Mouse (Mus musculus) kidney, adult 9 months (tissue): ENCODE results near the gene Bzw1.

Source experiments
- DNase-seq: peaks from one replicate; pipeline ENCODE4 v3.0.0; 2022

Gene Bzw1

DNA sequence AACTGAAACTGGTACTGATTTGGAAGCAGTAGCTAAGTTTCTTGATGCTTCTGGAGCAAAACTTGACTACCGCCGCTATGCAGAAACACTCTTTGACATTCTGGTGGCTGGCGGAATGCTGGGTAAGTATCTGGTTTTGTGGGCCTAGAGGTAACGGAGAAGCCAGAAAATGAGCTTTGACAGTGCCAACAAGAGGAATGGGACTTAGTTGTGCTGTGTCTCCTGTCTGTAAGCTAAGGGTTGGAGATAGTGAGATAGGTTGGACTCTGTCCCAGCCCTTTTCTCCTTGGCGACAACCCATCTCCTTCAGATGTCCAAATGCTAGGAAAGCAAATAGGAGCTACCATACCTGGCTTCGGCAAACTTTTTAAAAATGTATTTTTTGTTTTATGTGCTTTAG, 5.0 kb downstream of the Bzw1 start:
- no peak for DNase-seq

DNA sequence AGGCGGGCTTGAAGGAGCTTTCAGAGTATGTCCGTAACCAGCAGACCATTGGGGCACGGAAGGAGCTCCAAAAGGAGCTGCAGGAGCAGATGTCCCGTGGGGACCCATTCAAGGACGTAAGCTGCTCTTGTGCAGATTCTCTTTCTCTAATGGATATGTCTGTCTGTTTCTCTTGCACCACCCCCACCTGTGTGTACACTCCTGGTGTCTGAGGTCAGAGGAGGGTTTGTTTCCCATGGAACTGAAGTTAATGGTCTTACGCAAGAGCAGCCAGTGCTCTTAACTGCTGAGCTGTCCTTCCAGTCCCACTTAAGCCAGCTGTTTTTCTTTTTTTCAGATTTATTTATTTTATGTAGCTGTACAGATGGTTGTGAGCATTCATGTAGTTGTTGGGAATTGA, 8.7 kb downstream of the Bzw1 start:
- no peak for DNase-seq

DNA sequence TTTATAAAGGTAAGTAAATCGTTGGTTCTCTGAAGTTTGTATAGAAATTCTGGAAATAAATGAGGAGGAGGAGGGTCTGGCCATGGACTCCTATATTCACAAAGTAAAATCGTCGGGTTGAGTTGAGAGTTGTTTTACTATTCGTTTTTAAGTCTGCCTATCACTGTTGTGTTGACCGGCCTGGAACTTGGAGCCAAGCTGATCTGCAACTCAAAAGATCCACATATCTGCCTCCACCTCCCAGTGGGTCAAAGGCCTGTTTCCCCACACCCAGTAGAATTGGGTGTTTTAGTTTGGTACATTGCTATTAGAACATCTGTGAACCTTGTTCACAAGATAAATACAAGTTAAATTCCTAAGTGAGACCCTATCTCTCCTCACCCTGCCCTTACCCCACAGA, 11.0 kb downstream of the Bzw1 start:
- no peak for DNase-seq

DNA sequence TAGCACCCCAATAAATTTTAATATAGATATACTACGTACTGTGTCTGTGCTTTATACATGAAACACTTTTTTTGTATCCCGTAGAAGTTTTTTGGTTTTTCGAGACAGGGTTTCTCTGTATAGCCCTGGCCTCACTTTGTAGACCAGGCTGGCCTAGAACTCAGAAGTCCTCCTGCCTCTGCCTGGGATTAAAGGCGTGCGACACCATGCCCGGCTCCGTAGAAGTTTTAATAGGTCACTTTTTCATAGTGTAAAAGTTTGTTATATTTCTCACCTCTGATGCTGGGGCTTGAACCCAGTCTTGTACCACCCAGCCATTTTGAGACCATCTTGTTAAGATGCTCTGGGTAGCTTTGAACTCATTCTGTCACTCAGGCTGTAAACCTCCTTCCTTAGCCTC, 14.6 kb downstream of the Bzw1 start:
- no peak for DNase-seq

DNA sequence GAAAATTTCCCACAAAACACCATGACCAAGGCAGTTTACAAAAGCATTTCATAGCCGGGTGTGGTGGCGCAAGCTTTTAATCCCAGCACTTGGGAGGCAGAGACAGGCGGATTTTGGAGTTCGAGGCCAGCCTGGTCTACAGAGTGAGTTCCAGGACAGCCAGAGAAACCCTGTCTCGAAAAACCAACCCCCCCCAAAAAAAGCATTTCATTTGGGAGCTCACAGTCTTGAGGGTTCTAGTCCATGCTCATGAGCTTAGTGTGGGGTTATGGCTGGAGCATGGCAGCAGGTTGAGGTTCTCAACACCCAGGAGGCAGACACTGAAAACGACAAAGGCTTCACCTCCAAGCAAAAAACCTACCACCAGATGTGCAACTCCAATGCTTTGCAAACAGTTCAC, 15.4 kb downstream of the Bzw1 start:
- DNase-seq, result no peak

DNA sequence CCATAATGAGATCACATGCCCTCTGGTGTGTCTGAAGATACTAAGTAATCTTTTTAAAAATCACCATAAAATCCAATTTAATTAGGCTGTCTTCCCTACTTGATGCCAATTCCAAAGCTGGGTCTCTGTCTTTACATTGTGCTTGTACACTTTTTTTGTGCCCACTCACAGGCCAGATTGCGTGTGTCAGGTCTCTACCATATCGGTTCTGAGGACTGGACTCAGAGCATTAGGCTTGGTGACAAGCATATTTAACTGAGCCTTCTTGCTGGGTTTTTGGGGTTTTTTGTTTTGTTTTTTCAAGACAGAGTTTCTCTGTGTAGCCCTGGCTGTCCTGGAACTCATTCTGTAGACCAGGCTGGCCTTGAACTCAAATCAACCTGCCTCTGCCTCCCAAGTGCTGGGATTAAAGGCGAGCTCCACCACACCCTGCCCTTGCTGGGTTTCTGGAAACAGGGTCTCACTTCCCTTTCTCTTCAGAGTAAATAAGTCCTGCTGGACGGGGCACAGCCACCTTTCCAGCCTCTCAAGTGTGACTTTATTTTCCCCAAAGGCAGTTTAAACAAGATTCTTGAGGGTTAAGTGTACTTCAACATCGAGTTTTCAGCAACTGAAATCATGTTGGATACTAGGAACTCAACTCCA, 17.0 kb downstream of the Bzw1 start:
- no peak for DNase-seq

DNA sequence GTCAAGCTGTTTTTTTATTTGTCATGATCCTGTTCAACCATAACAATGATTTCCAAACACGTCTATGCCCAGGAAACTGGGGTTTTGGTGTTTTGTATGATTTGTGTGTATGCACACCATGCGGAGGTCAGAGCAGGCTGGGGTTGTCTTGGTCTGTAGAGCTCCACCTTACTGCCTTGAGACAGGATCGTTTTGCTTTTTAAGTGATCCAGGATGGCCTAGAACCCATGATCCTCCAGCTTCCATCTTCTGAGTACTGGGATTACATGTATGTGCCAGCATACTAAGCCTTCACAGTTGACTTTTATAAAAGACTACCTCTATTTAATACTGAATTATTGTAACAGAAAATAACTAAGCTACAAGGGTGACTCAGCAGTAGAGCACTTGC, 17.5 kb downstream of the Bzw1 start:
- no peak for DNase-seq

DNA sequence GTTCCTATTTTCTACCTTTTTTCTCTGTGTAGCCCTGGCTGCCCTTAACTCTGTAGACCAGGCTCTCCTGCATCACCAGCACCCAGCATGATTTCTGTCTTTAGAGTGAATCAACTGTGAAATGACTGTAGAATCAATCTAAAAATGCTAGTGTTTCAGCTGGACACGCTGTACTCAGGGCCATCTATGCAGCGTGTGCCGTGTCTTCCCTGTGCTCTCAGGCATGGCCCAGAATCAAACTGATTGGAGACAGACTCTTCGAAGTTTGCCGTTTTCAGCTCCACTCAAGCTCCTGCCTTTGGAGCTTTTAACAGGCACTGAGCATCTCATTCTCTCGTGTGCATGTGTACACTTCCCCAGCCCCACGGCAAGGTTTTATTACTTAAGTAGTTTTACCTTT, 18.1 kb downstream of the Bzw1 start:
- no peak for DNase-seq

DNA sequence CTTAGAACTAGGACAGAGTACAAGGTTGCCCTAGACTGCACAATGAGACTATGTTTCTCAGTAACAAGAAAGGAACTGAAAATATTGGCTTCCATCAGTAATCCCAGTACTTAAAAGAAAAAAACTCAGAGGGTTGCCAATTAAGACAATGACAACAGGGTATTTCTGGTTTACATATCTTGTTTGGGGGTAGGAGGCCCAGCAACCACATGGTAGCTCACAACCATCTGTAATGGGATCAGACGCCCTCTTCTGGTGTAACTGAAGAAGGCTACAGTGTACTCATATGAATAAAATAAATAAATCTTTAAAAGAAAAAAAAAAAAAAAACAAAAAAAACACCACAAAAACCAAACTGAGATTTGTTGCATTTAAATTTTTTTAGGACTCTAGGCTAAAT, 22.7 kb downstream of the Bzw1 start:
- DNase-seq, result no peak

DNA sequence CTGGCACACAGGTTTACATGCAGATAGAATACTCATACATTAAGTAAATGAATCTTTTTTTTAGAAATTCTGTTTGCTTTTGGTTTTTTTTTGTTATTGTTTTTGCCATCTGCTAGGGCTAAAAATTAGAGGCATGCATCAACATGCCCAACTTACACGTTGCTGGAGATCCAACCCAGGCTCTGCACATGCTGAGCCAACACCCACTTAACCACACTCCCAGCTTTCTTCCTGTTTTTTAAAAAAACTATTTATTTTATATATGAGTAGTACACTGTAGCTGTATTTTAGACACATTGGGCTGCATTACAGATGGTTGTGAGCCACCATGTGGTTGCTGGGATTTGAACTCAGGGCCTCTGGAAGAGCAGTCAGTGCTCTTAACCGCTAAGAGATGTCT, 23.4 kb downstream of the Bzw1 start:
- DNase-seq, result no peak

DNA sequence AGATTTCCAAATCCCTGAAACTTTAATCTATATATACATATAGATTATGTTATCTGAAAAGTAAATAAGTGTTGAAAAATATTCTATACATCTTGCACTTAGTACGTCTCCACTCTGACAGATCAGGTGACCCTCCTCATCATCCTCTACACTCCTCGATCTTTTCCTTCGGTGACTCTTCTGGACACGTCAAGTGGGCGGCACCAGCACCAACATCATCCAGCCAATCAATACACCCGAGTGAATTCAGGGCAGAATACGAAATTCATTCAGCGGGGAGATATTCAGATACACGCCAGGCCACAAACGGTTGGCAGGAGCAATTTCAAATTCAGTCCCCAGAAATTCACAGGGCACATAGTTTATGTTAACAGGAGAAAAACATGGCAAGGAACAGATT, 27.3 kb downstream of the Bzw1 start:
- DNase-seq, result no peak

DNA sequence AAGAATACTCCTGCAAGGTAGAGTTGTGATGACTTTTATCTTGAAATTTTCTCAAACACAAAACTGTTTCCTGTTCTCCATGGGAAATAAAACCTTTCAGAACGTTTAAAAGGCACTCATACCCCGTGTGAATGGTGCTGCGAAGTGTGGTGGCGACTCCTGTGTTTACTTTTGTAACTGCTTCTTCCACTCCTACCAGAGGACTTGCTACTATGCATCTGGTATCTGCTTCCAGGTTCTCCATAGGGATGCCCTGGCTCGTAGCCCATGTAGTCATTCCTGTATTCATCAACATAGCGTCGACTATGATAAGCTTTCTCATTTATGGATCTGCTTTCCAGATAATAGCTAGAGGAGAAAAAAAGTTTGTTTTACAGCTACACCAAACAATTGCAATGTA, 28.3 kb downstream of the Bzw1 start:
- DNase-seq, result no peak

DNA sequence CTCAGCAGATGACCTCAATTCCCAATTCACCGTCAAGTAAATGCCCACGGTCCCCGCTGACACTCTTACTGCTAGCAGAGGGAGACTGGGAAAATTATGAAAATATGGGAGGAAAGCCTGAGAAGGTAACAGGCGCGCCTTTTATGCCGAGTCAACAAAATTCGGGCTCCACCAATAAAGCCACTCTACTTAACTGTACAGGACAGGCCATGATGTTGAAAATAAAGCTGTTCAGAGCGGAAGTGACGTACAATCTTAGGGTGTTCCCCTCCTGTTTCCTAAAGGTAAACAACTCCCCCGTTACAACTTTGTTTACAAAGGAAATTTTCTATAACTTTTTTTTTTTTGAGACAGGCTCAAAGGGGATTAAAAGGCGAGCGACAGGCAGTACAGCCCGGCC, 30.2 kb downstream of the Bzw1 start:
- DNase-seq, result peak; percentile 72

DNA sequence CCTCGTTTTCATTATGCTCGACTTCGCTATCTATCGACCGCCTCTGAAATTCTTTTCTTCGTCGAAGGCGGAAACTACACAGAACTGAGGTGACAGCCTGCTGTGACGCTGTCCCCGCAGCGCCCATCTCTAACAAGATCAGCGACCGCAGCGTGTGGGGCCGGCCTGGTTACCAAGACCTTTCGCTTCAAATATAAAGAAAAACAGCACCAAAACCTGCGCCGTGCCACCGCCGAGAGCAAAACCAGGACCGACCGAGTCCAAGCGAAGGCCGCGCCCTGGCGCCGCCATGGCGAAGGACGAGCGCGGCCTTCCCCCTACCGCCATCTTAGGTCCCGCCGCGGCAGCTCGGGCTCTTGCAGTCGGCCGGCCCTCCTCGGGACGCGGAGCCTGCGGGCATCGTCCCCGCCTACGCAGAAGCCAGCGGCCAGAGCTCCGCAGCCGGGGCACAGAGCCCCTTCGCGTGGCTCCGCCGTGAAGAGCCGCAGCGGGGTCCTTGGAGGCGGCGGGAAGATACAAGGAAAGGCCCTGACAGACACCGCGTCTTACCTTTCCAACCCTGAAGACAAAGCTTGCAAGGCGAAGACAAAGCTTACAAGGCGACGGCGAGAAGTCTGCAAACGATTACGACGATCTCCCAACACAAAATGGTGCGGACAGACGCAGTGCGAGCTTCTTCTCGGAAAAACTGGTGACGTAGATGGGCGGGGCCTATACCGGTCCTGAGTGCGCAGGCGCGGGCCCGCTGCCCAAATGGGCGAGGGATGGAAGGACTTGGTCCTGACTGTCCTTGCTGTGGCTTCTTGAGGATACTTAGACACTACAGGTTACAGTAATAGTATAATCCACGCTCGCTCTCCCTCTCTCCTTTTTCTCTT, 30.9 kb downstream of the Bzw1 start, which contains the start of gene Clk1:
Gene Clk1 (minus strand): TSS at position 696 of the 878 bp plus-strand sequence.
- DNase-seq, result peak; percentile 98

DNA sequence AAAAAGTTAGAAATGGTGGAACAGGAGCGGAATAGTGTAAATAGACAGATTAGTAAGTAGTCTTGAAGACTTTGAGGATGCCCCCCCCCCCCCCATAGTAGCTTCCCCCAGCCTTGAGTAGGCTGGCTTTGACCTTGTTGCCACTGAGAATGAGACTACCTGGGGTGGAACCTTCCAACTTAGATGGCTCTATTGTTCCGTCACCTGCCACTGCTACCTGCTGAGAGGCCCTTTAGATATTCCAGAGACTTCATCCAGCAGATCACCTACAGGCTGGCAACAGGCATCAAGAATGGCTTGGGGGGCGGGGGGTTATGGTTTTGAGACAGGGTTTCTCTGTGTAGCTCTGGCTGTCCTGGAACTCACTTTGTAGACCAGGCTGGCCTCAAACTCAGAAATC, 31.9 kb downstream of the Bzw1 start:
- DNase-seq, result no peak

DNA sequence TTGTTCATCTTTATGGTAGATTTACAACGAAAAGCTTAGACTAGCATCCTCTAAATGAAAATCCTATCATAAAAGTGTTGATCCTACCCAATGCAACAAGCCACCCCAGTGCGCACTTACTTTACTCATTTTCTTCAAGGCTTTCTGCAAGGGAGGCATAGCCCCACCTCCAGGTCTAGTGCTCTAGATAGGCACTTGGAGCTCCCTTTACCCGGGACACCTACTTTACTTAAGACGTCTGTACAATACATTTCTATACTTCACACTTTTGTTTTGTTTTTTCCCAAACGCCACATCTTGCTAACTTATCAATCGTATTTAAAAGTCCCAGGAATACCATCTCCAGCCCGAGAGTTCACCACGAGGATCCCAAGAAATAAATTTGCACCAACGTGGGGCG, 52.0 kb downstream of the Bzw1 start:
- DNase-seq, result no peak

DNA sequence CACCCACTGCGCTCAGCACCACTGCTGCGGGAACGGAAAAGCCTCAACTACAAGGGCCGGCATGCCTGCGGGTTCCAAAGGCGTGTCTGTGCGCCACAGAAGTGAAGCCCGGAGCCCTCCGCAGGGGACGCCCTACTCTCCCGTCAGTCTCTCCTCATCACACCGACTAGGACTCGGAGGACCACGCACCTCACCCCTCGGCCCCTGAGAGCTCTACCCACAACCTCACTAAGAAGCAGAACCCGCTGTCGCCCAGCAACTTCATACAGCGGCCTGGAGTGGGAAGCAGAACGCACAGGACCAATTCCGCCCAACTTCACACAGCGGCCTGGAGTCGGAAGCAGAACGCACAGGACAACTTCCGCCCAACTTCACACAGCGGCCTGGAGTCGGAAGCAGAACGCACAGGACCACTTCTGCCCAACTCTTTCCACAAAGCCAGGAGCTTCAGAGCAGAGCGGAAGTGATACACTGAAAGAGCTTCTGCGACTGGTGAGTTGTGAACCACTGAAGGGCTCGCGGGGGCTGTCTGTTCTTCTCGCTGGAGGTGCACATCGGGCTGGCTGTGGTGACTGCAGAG, 52.5 kb downstream of the Bzw1 start, which contains the start of the genes Nif3l1 and Ppil3:
Gene Nif3l1 (plus strand): TSS at position 9 of the 580 bp plus-strand sequence.
Gene Ppil3 (minus strand): TSS at position 344 of the 580 bp plus-strand sequence.
- DNase-seq, result peak; percentile 91

DNA sequence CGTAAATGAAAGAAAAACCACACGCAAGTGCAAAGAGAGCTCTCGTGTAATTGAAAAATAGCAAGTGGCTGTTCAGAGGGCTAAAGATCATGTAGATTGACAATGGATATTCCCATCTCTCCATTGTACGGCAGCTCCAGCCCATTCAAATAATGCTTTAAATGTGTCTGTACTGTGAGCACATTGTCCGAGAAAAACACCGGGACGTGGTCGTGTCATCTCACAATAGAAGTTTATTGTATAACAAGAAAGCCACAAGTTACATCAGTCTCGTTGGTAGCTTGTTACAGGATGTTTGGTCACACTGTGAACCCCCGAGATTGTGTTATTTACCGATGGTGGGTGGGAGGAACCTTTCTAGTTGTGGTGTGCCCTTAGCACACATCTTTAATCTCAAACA, 53.2 kb downstream of the Bzw1 start:
- DNase-seq, result no peak

DNA sequence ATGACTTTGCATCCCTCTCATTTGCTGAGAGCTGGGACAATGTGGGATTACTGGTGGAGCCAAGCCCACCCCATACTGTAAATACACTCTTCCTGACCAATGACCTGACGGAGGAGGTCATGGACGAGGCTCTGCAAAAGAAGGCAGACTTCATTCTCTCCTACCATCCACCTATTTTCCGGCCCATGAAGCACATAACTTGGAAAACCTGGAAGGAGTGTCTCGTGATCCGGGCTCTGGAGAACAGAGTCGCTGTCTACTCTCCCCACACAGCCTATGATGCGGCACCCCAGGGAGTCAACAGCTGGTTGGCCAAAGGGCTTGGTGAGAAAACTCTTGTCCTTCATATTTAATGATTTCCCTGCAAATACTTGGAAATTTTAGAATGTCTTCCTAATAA, 55.1 kb downstream of the Bzw1 start:
- DNase-seq, result peak; percentile 61

DNA sequence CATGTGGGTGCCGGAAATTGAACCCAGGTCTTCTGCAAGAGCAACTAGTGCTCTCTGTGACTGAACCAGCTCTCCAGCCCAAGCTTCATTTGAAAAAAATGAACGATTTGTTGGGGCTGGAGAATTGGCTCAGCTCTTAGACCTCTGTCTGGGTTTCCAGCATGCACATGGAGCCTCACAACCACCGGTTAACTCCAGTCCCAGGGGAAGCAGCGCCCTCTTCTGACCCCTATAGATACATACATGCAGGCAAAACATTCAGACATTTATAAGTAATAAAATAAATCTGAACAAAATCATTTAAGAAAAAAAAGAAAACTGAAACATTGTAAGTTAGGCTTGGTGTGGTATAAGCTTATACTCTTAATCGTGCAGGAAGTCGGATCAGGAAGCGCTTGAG, 55.7 kb downstream of the Bzw1 start:
- no peak for DNase-seq

DNA sequence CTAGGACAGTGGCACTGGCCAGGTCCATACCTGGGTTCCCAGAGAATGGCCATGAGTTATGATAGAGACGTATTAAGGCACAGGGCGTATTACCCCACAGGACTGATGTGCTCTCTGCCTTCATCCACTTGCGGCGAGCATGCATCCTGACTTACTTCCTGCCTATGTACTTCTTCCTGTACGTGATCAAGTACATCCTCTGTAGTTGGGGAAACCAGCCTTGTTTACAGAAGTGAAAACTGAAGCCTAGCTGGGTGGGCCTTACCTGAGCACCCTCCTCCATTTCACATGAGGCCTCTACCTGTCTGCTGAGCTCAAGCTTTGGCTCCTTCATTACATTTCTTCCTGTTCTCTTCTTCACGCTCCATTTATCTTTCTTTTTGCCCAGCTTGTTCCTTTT, 61.6 kb downstream of the Bzw1 start:
- no peak for DNase-seq
